Mouse (Mus musculus) adrenal gland, adult 10 weeks (tissue): ENCODE data around the gene Lce1a1. TPM values are rescaled to one million over a fixed set of nuclear protein-coding genes. Genes with fewer than 3 reads are reported as not detected.

Experiments
- polyA plus RNA-seq: library from polyadenylated mRNA; stranded (reverse); fragments of 350-450 nt; fragmentation: Illumina TruSeq; extraction: RNeasy Lipid Tissue Mini Kit (QIAGEN cat#74804); gene quantifications from one replicate; pipeline ENCODE4 v1.2.3, GENCODE M21; 2014; ENCODE audit warnings: low read depth, low replicate concordance

The Lce1a1 gene
- polyA plus RNA-seq: not detected

DNA sequence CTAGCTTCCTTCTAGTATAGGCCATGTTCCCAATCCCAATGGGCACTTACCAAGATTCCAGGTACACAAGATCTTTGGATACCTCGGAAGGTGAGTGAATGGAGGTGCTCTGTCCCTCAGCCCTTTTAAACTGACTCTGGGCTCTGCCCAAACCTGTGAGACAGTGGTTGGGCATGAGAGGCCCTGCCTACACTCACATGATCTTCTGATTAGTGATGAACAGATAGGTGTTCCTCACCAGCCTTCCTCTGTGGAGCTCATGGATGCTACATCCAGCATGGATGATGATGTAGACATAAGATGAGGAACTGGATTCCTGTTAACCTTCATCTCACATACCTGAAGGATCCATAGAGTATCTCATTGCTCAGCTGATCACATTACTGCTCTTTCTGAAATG lies at the start of gene Lce1a1:
TSS of gene Lce1a1 (minus strand) at position 101 of the 400 bp plus-strand sequence.

DNA sequence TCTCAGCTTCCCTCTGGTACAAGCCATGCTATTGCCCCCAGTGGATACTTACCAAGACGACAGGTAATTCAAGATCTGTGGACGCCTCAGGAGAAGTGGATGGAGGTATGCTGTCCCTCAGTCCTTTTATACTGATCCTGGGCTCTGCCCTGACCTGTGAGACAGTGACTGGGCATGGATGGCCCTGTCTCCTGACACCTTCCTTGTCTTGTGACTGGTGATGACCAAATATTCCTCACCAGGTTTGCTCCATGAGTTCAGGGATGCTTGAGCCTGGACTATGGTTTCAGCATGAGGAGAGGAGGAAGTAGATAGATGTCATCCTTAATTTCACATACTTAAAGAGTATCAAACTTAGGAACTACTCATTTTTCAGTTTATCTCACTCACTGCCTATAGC lies 39.0 kb upstream of the Lce1a1 start, which contains the start of gene Lce1d:
TSS of gene Lce1d (minus strand) at position 101 of the 400 bp plus-strand sequence.

DNA sequence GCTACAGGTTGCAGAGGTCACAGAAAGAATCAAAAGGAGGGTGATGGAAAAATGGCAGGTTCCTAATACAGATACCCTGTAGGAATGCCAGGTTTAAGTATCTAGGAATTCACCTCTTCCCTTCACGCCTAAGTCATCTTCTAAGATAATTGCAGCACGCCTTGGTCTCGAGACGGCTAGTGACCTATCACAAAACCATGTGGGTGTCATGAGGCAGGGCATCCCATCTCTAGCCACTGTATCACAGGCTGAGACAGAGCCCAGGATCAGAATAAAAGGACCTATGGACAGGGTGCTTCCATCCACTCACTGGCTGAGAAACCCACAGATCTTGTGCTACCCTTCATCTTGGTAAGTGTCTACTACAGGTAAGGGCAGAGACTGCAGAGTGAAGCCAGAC lies 30.8 kb upstream of the Lce1a1 start, which contains the start of gene Lce1c:
TSS of gene Lce1c (plus strand) at position 301 of the 400 bp plus-strand sequence.

DNA sequence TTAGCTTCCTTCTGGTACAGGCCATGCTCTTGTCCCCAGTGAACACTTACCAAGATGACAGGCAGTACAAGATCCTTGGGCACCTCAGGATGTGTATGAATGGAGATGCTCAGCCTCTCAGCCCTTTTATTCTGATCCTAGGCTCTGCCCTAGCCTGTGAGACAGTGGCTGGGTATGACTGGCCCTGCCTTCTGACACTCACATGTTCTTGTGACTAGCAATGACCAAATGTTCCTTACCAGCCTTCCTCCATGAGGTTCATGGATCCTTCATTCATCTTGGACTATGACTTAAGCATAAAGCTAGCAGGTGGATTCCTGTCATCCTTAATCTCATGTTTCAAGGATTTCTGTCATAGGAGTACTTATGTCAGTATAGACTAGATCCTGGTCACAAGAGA lies 22.1 kb upstream of the Lce1a1 start, which contains the start of gene Lce1a2:
TSS of gene Lce1a2 (minus strand) at position 101 of the 400 bp plus-strand sequence.

DNA sequence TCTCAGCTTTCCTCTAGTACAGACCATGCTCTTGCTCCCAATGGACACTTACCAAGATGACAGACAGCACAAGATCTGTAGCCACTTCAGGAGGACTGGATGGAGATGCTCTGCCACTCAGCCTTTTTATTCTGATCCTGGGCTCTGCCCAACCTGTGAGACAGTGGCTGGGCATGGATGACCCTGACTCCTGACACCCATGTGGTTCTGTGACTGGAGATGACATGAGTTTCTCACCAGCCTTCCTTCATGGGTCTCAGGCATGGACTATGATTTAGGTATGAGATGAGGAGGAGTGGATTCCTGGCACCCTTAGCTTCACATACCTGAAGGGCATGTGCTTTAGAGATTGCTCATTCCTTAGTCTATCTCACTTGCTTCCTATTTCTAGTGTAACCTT lies 8.7 kb upstream of the Lce1a1 start, which contains the start of gene Lce1b:
TSS of gene Lce1b (minus strand) at position 101 of the 400 bp plus-strand sequence.

DNA sequence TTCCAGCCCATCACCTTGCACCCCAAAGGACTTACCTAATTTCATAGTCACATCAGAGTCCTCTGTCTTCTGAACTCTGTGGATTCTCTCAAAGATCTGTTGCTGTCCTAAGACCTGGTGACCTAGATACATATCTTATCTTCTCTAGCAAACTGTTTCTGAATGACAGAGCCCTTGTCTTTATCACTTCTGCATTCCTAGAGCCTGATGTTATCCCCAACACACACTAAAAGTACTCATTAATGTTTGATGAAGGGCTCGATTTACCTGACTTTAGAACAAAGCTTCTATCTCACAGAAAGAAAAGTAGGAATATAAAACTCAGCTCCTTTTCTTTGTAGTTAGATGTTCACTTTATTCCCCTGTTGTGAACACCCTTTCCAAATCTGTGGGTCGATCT lies 26.5 kb downstream of the Lce1a1 start, which contains the start of gene Lce6a:
TSS of gene Lce6a (minus strand) at position 101 of the 400 bp plus-strand sequence.

DNA sequence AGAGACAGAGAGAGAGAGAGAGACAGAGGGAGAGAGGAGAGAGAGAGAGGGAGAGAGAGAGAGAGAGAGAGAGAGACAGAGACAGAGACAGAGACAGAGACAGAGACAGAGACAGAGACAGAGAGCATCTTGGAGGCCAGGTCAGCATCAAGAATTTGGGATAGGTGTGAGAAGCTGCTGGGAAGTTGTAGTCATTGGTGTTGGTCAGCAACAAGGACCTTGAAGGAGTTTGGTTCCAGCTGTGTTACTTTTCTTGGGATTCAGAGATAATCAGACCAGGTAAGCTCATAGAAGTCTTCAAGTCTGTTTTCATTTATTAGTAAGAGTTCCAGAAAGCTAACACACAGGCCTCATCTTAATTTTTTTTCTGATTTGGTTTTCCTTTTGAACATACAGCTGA lies 40.7 kb downstream of the Lce1a1 start, which contains the start of gene 2210017I01Rik:
TSS of gene 2210017I01Rik (minus strand) at position 101 of the 400 bp plus-strand sequence.

Other genes with a start within 250 kb of the Lce1a1 start
- gene Sprr2i, start 240.3 kb downstream of the Lce1a1 start, polyA plus RNA-seq: not detected
- not detected for gene Sprr2j-ps, start 230.2 kb downstream of the Lce1a1 start, polyA plus RNA-seq
- gene Gm9774, start 218.9 kb downstream of the Lce1a1 start, polyA plus RNA-seq: 10.1 TPM
- gene Sprr2k, start 215.7 kb downstream of the Lce1a1 start, polyA plus RNA-seq: not detected
- gene Sprr1b, start 209.5 kb downstream of the Lce1a1 start, polyA plus RNA-seq: not detected
- gene Sprr3, start 189.6 kb downstream of the Lce1a1 start, polyA plus RNA-seq: not detected
- gene Sprr1a, start 162.4 kb downstream of the Lce1a1 start, polyA plus RNA-seq: not detected
- not detected for gene Sprr4, start 147.8 kb downstream of the Lce1a1 start, polyA plus RNA-seq
- gene 2310046K23Rik, start 113.8 kb downstream of the Lce1a1 start, polyA plus RNA-seq: not detected
- gene Ivl, start 74.6 kb downstream of the Lce1a1 start, polyA plus RNA-seq: not detected
- gene Smcp, start 59.3 kb downstream of the Lce1a1 start, polyA plus RNA-seq: not detected
- gene 2210017I01Rik, start 40.8 kb downstream of the Lce1a1 start, polyA plus RNA-seq: not detected
- not detected for gene Lce6a, start 26.6 kb downstream of the Lce1a1 start, polyA plus RNA-seq
- gene Lce1b, start 8.6 kb upstream of the Lce1a1 start, polyA plus RNA-seq: not detected
- gene Lce1a2, start 22.0 kb upstream of the Lce1a1 start, polyA plus RNA-seq: not detected
- gene Lce1c, start 30.9 kb upstream of the Lce1a1 start, polyA plus RNA-seq: not detected
- gene Lce1d, start 38.9 kb upstream of the Lce1a1 start, polyA plus RNA-seq: not detected
- not detected for gene Lce1e, start 60.8 kb upstream of the Lce1a1 start, polyA plus RNA-seq
- not detected for gene Lce1f, start 72.0 kb upstream of the Lce1a1 start, polyA plus RNA-seq
- gene Gm38119, start 90.8 kb upstream of the Lce1a1 start, polyA plus RNA-seq: not detected
- not detected for gene Lce1g, start 104.0 kb upstream of the Lce1a1 start, polyA plus RNA-seq
- gene Lce1h, start 116.8 kb upstream of the Lce1a1 start, polyA plus RNA-seq: not detected
- not detected for gene Lce1i, start 130.6 kb upstream of the Lce1a1 start, polyA plus RNA-seq
- gene Lce1j, start 142.2 kb upstream of the Lce1a1 start, polyA plus RNA-seq: not detected
- not detected for gene Lce1k, start 159.6 kb upstream of the Lce1a1 start, polyA plus RNA-seq
- gene Kprp, start 178.9 kb upstream of the Lce1a1 start, polyA plus RNA-seq: not detected
- not detected for gene Lce1l, start 203.0 kb upstream of the Lce1a1 start, polyA plus RNA-seq
- gene 2310050C09Rik, start 221.9 kb upstream of the Lce1a1 start, polyA plus RNA-seq: not detected